Mouse (Mus musculus): ENCODE measurements around the gene Ralgps1.

GRCm38 (mm10) chr2:33319934-33320333, 51.4 kb downstream of the Ralgps1 start:
- TF ChIP-seq POLR2A (IDR thresholded peaks at IDR 0.05; ENCODE audit: control insufficient read depth in 1 of 2, insufficient read depth in 1 of 2, low read depth in 1 of 2, low read length in 2 of 2, poor library complexity in 1 of 2): no peak
- TF ChIP-seq EP300 (IDR thresholded peaks at IDR 0.05; ENCODE audit: low read depth in 1 of 2, low read length in 2 of 2): no peak
- TF ChIP-seq RAD21 (IDR thresholded peaks at IDR 0.05; ENCODE audit: low read depth, low read length): no peak
- no peak for TF ChIP-seq CTCF (IDR thresholded peaks at IDR 0.05 in 2 of 3, conservative IDR thresholded peaks at IDR 0.05 in 1 of 3; ENCODE audit: control insufficient read depth in 1 of 3, insufficient read depth in 1 of 3, low read depth in 2 of 3, low read length in 3 of 3, poor library complexity in 1 of 3, severe bottlenecking in 1 of 3)
- TF ChIP-seq GABPA (IDR thresholded peaks at IDR 0.05; ENCODE audit: low read depth, low read length): no peak
- no peak for TF ChIP-seq POLR2AphosphoS2 (IDR thresholded peaks at IDR 0.05; ENCODE audit: low read length)

Data from MEL (cell line).